Mouse (Mus musculus) urinary bladder, adult 18-20 months (tissue): ENCODE data around the gene 9030624G23Rik.
A peak's percentile ranks its signal among the peaks of the same experiment; 100 is the strongest.
"Not testable (repeated sequence)": the region's sequence is repeated elsewhere in the genome, so short reads cannot be mapped to it uniquely, and the experiment has no call there.

Experiments used
- DNase-seq, 2 experiments: peaks; one replicate each; pipeline ENCODE4 v3.0.0; 2022; ENCODE audit warnings: low spot score in 2 of 2, mixed read lengths in 2 of 2

Gene 9030624G23Rik

DNA sequence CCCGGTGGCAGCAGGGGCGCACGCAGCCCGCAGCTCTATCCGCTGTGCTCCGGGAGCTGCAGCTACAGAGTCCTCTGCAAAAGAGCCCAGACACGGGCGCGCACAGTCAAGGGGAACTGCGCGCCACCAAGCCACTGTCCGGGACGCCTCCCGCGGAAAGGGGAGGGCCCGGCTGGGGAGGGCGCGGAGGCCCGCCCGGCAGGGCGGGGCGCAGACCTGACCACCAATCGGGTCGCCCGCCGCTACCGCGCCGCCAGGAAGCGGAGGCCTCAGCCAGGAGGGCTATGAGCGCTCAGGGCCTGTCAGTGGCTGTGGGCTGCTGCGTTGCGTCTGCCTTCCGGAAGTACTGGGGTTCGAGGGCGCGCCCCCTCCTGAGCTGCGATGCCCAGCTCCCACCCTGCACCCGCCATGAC, at the start of gene 9030624G23Rik:
Gene 9030624G23Rik, minus strand, starts transcription at position 139 of the 413 bp plus-strand sequence.
- DNase-seq, result peak; percentile 55 to 73

DNA sequence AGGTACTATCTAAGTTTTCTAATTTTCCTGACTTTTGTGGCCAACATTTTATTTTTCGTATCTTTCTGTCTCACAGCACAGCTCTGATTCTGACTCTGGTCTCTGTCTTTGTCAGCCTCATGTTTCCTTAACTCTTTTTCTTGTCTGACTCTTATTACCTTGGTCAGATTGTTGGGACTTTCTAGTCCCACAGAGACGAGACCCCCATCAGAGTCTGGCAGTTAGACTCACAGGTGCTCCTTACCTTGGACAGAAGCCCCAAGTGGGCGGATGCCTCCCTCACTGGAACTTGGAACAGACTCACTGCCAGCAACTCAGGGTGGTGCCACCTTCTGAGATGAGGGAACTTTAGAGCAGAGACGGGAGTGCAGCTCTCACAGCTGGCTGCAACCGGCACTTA, 13.9 kb downstream of the 9030624G23Rik start:
- not testable (repeated sequence) for DNase-seq
